Mouse (Mus musculus) lung, adult 2 months (tissue): ENCODE data around the gene Ophn1.

ENCODE experiments used
- CTCF ChIP-seq: fragments of 200-500 bp; IDR thresholded peaks from 2 replicates; pipeline ENCODE4 v1.5.1; 2011; ENCODE audit warnings: mild to moderate bottlenecking, low read length, control low read depth; ENCODE audit not compliant: insufficient read depth
- POLR2A ChIP-seq: fragments of 200-500 bp; IDR thresholded peaks from 2 replicates; pipeline ENCODE4 v1.6.1; 2011; ENCODE audit warnings: low read depth, mild to moderate bottlenecking, control low read depth, low read length, borderline replicate concordance; ENCODE audit errors: extremely low read depth

DNA sequence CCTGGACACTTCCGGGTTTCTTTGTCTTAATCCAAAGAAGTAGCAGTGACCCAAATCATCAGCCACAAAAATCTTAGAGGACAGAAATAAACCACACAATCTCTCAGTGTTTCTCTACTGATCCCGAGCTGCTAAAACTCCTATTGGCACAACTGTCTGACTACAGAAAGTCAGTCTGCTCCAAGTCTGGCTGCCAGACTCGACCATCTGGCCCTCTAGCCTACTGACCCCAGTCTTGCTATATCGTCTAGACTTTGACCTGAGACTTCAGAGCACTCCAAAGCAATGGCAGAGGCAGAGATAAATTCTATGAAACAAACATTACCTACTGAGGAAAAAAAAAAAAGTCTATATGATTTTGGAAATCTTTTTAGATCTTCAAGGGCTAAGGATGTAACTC lies 273.4 kb downstream of the Ophn1 start:
- no peak for TF ChIP-seq POLR2A
- TF ChIP-seq CTCF, result no peak
